Mouse (Mus musculus) thymus, adult 2 months (tissue): ENCODE measurements around the gene Entpd3.

Experiments used
- CTCF ChIP-seq: fragments of 200-500 bp; IDR thresholded peaks from 2 replicates; pipeline ENCODE4 v1.5.1; 2012; ENCODE audit warnings: mild to moderate bottlenecking, control low read depth, low read length, moderate library complexity, borderline replicate concordance; ENCODE audit not compliant: control insufficient read depth, poor library complexity, insufficient read depth; ENCODE audit errors: extremely low read depth
- POLR2A ChIP-seq: fragments of 200-500 bp; IDR thresholded peaks from 2 replicates; pipeline ENCODE4 v1.6.1; 2012; ENCODE audit warnings: mild to moderate bottlenecking, low read length, control low read depth, moderate library complexity; ENCODE audit not compliant: control insufficient read depth, poor library complexity, insufficient read depth; ENCODE audit errors: extremely low read depth

DNA sequence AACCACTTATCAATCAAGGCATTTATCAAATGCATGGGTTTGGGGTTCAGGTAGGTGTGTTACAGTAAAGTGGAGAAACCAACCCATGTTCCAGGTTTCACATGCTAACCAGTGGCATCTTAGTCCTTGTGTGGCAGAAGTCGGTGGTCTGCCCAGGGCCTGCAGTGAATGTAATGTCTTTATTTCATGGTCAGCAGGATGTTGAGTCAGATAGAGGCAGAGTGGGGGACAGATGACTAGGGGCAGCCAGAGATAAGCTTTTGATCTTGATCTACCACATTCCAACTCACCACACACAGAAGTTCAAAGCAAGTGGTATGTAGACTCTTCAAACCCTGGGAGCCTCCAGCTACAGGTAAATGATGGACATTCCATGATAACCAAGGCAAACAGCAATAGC, 18.5 kb upstream of the Entpd3 start:
- TF ChIP-seq POLR2A (no peak), CTCF (no peak)
